Mouse (Mus musculus) midbrain, embryonic 13.5 days (tissue): Measurements from ENCODE around the gene Prnd. TPM values are rescaled to one million over a fixed set of nuclear protein-coding genes. Genes with fewer than 3 reads are reported as not detected.

ENCODE experiments used
- ATAC-seq: fragments of 200-750 bp; cut with Nextera tagmentation; 2 replicates; pipeline ENCODE4 v1.8.0; 2017; ENCODE audit warnings: mild to moderate bottlenecking, moderate TSS enrichment, moderate library complexity
- H3K27ac ChIP-seq: fragments of 300-500 bp; sonication (generic); 2 replicates; pipeline ENCODE4 v1.5.1; 2015; ENCODE audit warnings: inconsistent platforms, mild to moderate bottlenecking, moderate library complexity
- H3K27me3 ChIP-seq: fragments of 300-500 bp; sonication (generic); 2 replicates; pipeline ENCODE4 v1.6.1; 2015; ENCODE audit warnings: mild to moderate bottlenecking, inconsistent platforms
- H3K36me3 ChIP-seq: fragments of 300-500 bp; sonication (generic); 2 replicates; pipeline ENCODE4 v1.6.1; 2015; ENCODE audit warnings: mild to moderate bottlenecking, inconsistent platforms
- H3K4me1 ChIP-seq: fragments of 300-500 bp; sonication (generic); replicated peaks from 2 replicates; pipeline ENCODE4 v1.6.1; 2015; ENCODE audit warnings: inconsistent platforms
- H3K4me2 ChIP-seq: fragments of 300-500 bp; sonication (generic); replicated peaks from 2 replicates; pipeline ENCODE4 v1.6.1; 2015; ENCODE audit warnings: moderate library complexity, mild to moderate bottlenecking, inconsistent platforms
- H3K4me3 ChIP-seq: fragments of 300-500 bp; sonication (generic); replicated peaks from 2 replicates; pipeline ENCODE4 v1.5.1; 2015; ENCODE audit warnings: mild to moderate bottlenecking, inconsistent platforms
- H3K9ac ChIP-seq: fragments of 300-500 bp; sonication (generic); replicated peaks from 2 replicates; pipeline ENCODE4 v1.6.1; 2015; ENCODE audit warnings: mild to moderate bottlenecking, inconsistent platforms
- H3K9me3 ChIP-seq: fragments of 300-500 bp; sonication (generic); 2 replicates; pipeline ENCODE4 v1.6.1; 2016; ENCODE audit warnings: mild to moderate bottlenecking, inconsistent platforms
- WGBS: fragments of 180-500 bp; shearing (Covaris S2); methylation state at CpG from one replicate; pipeline ENCODE4 v1.1.7; 2015; 5-methylcytosine and 5-hydroxymethylcytosine counted together
- polyA plus RNA-seq: library from polyadenylated mRNA; unstranded; fragments of >200 nt; fragmentation: Nextera tagmentation; extraction: Ambion mirVana; gene quantifications from 2 replicates; pipeline ENCODE4 v1.2.1, GENCODE M21; 2015

The Prnd gene
- polyA plus RNA-seq, 1 experiment from 2014 or later, result 9.2 TPM

DNA sequence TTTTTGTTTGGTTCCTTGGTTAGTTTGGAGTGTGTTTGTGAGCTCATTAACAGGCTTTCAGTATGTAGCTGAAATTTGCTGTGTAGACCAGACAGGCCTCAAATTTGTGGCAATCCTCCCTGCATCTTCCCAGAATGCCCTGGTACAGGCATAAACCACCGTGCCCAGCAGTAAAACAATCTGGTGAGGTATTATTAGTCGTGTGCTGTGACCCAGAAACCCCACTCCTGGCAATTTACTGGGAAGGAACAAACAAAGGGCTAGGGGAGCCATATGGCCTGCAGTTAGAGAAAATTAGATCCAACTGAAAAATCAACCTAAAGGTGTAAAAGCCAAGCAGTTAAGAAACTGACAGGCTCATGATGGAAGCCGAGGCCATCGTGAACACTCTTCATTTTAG is 39.3 kb upstream of the Prnd start:
- Histone ChIP-seq H3K9me3 (no peaks in the 10 kb centered on the region), H3K27me3 (no peaks in the 10 kb centered on the region), H3K27ac (0 out of 2 replicates have a peak overlapping the region, but pooled peaks have one; percentile 9), H3K4me1 (peaks cover 35% of the 10 kb centered on the region), H3K4me3 (peak overlapping the region; percentile 60), H3K4me2 (peak overlapping the region; percentile 62), H3K9ac (peak overlapping the region; percentile 77; the same call in 1 of the 2 replicates), H3K36me3 (peaks cover 2% of the 10 kb centered on the region)
- 37% methylated on average over 4 of the region's 4 CpGs for WGBS
- no peak for ATAC-seq

DNA sequence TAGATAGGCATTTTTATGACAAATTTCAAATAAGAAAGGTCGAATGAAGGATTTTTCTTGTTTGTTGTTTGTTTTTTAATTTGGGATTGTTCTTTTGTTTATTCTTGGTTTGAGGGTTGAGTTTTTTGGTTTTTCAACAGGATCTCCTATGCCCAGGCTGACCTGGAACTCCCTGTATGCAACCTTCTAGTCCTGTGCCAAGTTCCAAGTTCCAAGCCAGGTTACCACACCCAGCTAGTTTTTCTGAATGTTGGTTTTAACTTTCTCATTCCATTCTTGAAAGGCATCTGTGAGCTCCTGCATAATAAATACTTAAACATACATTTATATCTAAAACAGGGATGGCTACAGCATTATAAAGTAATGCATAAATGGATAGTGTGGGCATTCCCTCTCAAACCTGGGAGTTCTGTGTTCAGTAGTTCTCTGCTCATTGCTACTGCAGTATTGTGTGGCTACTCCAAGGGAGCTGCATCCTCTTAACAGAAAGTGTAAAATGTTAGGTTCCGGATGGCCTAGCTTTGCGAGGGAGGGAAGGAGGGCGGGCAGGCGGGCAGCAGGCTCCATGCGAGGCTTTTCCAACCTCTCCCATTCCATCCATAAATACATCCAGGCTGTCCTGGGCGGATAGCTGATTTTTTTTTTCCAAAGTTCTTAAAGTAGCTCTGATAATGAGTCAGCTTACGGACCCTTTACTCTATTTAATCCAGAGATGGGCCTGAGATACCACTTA is 38.0 kb upstream of the Prnd start:
- Histone ChIP-seq H3K9ac (no peak overlapping the region), H3K27ac (no peak overlapping the region), H3K27me3 (no peaks in the 10 kb centered on the region), H3K4me2 (peak overlapping the region; percentile 62; the same call in 1 of the 2 replicates), H3K4me1 (peaks cover 35% of the 10 kb centered on the region), H3K9me3 (no peaks in the 10 kb centered on the region), H3K4me3 (no peak overlapping the region), H3K36me3 (peaks cover 10% of the 10 kb centered on the region)
- no peak for ATAC-seq
- 80% methylated on average over 8 of the region's 8 CpGs for WGBS

DNA sequence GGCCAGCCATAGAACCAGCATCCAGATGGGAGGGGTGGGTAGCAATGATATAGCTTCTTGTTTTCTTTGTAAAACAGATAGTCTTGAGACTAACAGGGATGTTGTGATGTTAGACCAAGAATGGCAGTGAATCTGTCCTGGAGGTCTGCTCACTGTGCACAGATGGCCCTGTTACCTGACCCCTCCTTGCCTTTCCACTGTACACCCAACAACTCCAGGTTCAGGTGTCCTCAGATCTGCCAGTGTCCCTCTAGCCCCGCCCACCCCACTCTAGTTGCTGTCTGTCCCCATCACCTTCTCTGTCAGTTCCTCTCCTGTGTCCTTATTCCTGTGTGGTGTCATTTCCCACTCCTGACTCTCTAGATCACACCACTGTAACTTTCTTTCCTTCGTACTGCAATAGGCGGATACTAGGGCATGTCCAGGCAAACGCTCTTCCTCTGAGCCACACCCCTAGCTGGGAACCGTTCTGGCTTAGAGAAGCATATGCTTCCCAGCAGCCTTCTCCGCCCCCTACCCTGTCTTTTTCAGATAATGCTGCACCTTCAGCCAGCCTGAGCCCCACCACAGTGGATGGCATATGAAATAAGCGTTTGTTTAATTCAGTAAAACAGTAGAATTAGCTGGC is 18.3 kb upstream of the Prnd start:
- Histone ChIP-seq H3K27ac (no peak overlapping the region), H3K9me3 (no peaks in the 10 kb centered on the region), H3K36me3 (peaks cover 15% of the 10 kb centered on the region), H3K9ac (no peak overlapping the region), H3K4me2 (no peak overlapping the region), H3K4me1 (peaks cover 11% of the 10 kb centered on the region), H3K4me3 (no peak overlapping the region), H3K27me3 (no peaks in the 10 kb centered on the region)
- peak; percentile 40; the same call in 1 of the 2 replicates for ATAC-seq
- WGBS, result 78% methylated on average over 7 of the region's 7 CpGs

DNA sequence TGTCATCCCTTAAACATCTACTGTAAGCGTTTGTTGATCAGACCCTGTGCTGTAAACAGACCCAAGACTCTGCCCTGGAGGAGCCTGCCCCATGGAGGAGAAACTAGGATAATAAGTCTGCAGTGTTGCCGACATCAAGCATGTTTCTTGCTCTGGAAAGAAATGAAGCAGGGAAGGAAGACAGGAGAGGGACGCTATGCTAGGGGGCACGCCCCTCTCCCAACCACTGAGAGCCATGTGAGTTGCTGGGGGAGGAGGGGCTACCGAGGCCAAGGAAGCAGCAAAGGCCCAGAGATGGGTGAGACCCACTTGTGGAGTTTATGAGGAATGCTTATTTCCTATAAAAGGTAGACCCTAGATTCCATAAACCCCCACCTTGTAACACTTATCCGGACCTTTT is 17.6 kb upstream of the Prnd start:
- WGBS, result 34% methylated on average over 6 of the region's 6 CpGs
- Histone ChIP-seq H3K4me3 (no peak overlapping the region), H3K9me3 (no peaks in the 10 kb centered on the region), H3K36me3 (peaks cover 16% of the 10 kb centered on the region), H3K27me3 (no peaks in the 10 kb centered on the region), H3K27ac (no peak overlapping the region), H3K4me1 (peaks cover 11% of the 10 kb centered on the region), H3K4me2 (no peak overlapping the region), H3K9ac (no peak overlapping the region)
- ATAC-seq, result no peak

DNA sequence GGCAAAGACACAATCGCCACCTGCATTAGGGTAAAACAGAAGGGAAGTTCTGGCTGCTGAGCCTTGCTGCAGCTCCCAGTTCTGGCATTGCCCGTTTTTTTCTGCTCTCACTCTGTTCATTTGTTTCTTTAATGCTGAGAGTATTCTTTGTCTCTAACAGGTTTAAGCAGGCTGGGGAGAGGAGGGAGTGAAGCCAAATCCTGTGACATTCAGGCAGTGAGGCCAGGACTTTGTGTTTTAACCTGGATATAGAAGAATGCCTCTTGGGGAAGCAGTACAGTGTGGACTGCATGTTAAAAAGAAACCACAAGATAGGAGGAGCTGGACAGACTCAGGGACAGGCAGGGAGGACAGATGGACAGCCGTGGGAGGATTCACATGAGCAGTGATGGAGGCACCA is 17.1 kb upstream of the Prnd start:
- ATAC-seq, result no peak
- Histone ChIP-seq H3K36me3 (peaks cover 19% of the 10 kb centered on the region), H3K4me1 (peaks cover 11% of the 10 kb centered on the region), H3K4me2 (no peak overlapping the region), H3K4me3 (no peak overlapping the region), H3K27me3 (no peaks in the 10 kb centered on the region), H3K9me3 (no peaks in the 10 kb centered on the region), H3K9ac (no peak overlapping the region), H3K27ac (no peak overlapping the region)
- 47% methylated on average over 3 of the region's 3 CpGs for WGBS

DNA sequence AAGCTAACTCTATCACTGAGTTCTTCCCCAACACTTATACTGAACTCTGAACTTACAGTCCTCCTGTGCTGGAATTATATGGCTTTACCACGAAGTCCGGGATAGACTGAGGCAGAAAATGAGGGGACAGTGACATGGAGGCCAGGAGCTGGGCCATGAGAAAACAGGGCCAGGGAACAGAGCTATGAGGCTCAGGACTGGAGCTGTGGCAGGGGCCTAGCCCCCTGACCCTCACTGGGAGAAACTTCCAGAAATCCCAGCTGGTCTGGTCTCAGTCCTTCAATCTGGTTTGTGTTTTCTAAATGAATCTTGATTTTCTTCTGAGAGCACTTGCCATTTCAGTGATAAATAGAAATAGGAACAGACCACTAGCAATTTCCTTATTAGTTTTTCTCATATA is 16.4 kb upstream of the Prnd start:
- Histone ChIP-seq H3K9ac (no peak overlapping the region), H3K27ac (no peak overlapping the region), H3K27me3 (no peaks in the 10 kb centered on the region), H3K9me3 (no peaks in the 10 kb centered on the region), H3K4me1 (peaks cover 11% of the 10 kb centered on the region), H3K4me2 (no peak overlapping the region), H3K4me3 (no peak overlapping the region), H3K36me3 (peaks cover 19% of the 10 kb centered on the region)
- 92% methylated on average over 2 of the region's 2 CpGs for WGBS
- ATAC-seq, result no peak

DNA sequence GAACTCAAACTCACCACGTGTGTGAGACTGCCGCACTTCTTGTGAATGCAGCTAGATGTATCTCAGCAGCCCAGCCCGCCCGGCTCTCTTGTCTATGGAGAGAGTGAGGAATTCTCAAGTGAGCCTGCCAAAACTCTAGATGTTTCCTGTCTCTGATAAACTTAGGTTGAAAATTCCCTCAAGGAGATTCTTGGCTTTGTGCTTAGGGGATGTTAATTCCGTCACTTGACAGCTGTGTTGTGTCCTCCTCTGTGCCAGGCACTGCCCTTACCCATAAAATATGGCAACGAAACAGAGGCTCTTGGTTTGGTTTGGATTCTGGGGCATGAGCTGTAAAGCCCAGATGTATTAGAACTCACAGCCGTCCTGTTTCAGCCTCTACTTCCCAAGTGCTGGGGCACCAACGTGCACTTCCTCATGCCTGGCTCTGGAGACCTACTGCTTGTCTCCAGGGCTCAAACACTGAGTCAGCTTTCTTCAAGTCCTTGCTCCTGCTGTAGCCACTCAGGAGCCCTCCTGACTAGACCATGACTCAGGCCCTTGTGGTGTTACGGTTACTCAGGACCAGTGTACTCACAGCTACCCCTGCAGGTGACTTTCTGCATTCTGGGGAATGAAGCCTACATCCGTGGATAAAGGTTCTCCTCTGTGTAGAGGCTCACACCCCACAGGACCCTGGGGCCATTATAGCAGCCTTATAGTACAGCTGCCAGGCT is 15.1 kb upstream of the Prnd start:
- no peak overlapping the region for H3K4me3 ChIP-seq
- no peak overlapping the region for H3K4me2 ChIP-seq
- no peak for ATAC-seq
- H3K27me3 ChIP-seq, result no peaks in the 10 kb centered on the region
- H3K9ac ChIP-seq, result no peak overlapping the region
- peaks cover 11% of the 10 kb centered on the region for H3K4me1 ChIP-seq
- no peak overlapping the region for H3K27ac ChIP-seq
- peaks cover 19% of the 10 kb centered on the region for H3K36me3 ChIP-seq
- 86% methylated on average over 10 of the region's 10 CpGs for WGBS
- no peaks in the 10 kb centered on the region for H3K9me3 ChIP-seq

DNA sequence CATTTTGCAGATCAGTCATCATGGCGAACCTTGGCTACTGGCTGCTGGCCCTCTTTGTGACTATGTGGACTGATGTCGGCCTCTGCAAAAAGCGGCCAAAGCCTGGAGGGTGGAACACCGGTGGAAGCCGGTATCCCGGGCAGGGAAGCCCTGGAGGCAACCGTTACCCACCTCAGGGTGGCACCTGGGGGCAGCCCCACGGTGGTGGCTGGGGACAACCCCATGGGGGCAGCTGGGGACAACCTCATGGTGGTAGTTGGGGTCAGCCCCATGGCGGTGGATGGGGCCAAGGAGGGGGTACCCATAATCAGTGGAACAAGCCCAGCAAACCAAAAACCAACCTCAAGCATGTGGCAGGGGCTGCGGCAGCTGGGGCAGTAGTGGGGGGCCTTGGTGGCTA is 14.3 kb upstream of the Prnd start:
- Histone ChIP-seq H3K4me1 (peaks cover 11% of the 10 kb centered on the region), H3K4me3 (no peak overlapping the region), H3K9me3 (no peaks in the 10 kb centered on the region), H3K27me3 (no peaks in the 10 kb centered on the region), H3K36me3 (peaks cover 19% of the 10 kb centered on the region), H3K27ac (no peak overlapping the region), H3K9ac (no peak overlapping the region), H3K4me2 (no peak overlapping the region)
- 97% methylated on average over 10 of the region's 10 CpGs for WGBS
- ATAC-seq, result no peak

DNA sequence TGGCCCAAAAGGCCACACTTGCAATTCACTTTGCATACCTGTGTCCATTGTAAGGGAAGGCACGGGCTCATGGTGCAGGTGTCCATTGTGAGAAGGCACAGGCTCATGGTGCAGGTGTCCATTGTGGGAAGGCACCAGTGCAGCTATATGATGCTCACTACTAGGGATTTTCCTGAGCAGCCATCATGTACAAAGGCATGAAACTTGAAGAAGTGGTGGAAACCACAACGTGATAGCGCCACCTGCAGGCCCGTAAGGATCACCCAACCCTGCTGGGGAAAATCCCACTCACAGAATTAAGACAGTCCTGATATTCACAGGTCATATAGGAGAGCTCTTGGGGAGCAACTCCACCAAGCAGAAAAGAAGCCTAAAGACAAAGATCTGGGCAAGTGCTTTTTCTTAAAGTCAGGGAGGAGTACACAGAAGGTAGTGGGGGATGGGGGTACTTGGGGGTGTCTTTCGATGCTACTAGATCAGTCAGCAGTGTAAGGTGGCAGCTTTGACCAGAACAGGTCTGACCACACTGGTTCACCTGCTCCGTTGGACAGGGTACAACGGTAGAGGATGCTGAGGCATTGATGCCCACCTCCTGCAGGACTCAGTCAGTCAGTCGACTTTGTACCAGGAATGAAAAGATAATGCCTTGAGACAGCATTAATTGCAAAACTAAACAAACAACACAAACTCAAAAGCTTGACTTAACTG is 11.1 kb upstream of the Prnd start:
- Histone ChIP-seq H3K27ac (no peak overlapping the region), H3K36me3 (peaks cover 19% of the 10 kb centered on the region), H3K9ac (no peak overlapping the region), H3K4me2 (no peak overlapping the region), H3K4me1 (no peaks in the 10 kb centered on the region), H3K4me3 (no peak overlapping the region), H3K27me3 (no peaks in the 10 kb centered on the region), H3K9me3 (no peaks in the 10 kb centered on the region)
- ATAC-seq, result peak; percentile 73
- WGBS, result 45% methylated on average over 8 of the region's 8 CpGs

DNA sequence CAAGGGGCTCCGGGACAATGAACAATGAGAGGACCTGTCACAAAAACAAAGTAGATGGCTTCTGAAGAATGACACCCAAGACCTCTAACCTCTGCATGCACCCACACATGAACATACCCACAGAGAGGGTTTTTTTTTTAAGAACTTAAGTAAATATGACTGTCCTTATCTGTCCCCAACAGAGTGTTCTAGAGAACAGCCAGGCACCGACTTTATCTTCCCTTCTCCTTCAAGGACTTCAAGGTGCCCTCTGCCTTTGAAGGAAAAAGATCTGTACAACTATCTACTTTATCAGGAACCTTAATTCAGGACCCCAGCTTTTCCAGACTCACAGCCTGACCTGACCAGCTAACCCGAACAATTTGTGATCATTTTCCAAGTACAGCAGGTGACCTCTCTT is 10.2 kb upstream of the Prnd start:
- peaks cover 19% of the 10 kb centered on the region for H3K36me3 ChIP-seq

DNA sequence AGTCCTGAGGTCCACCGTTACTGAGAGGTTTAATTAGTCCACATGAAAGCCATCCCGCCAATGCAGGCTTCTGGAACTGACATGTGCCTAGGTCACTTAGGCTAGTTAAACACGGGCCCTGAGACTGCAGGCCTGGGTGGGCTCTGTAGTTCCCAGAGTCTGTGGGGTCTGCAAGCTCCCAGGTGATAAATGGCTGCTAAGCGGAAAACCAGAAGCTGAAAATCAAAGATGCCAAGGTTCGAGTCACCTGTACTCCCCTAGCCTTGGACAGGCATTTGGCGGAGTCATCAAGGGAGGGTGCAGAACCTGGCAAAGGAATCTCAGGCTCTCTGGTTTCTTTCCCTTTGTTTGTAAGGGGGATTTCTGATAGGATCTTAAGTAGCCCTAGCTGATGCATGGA is 9.2 kb upstream of the Prnd start:
- H3K9me3 ChIP-seq, result no peaks in the 10 kb centered on the region
- ATAC-seq, result no peak
- H3K4me3 ChIP-seq, result no peak overlapping the region
- no peak overlapping the region for H3K27ac ChIP-seq
- H3K9ac ChIP-seq, result no peak overlapping the region
- no peaks in the 10 kb centered on the region for H3K27me3 ChIP-seq
- no peak overlapping the region for H3K4me2 ChIP-seq
- H3K36me3 ChIP-seq, result peaks cover 13% of the 10 kb centered on the region
- 85% methylated on average over 6 of the region's 6 CpGs for WGBS
- H3K4me1 ChIP-seq, result no peaks in the 10 kb centered on the region

More for the DNA sequence above, 10.2 kb upstream of the Prnd start:
- ATAC-seq, result no peak
- H3K4me2 ChIP-seq, result no peak overlapping the region
- H3K27ac ChIP-seq, result no peak overlapping the region
- H3K9me3 ChIP-seq, result no peaks in the 10 kb centered on the region
- H3K9ac ChIP-seq, result no peak overlapping the region
- 83% methylated on average over 3 of the region's 3 CpGs for WGBS
- H3K4me1 ChIP-seq, result no peaks in the 10 kb centered on the region
- no peaks in the 10 kb centered on the region for H3K27me3 ChIP-seq
- H3K4me3 ChIP-seq, result no peak overlapping the region

DNA sequence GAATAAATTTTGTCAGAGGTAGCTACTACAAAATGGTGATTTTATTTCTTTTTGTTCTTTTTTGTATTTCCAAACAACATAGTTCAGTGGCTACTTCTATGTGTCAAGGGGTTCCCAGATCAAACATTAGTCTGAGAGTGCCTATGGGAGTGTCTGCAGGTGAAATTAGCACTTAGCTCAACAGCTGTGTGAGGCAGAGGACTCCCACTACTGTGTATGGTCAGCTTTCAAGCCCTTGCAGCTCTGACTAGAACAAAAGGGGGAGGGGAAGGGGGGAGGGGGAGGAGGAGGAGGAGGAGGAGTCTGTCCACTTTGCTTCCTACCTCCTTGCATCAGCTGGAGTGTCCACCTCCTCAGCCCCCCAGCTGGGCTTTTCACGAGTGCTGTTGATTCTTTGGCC is 6.3 kb upstream of the Prnd start:
- Histone ChIP-seq H3K36me3 (no peaks in the 10 kb centered on the region), H3K27ac (no peak overlapping the region), H3K27me3 (no peaks in the 10 kb centered on the region), H3K4me2 (no peak overlapping the region), H3K4me1 (no peaks in the 10 kb centered on the region), H3K9ac (no peak overlapping the region), H3K4me3 (no peak overlapping the region), H3K9me3 (no peaks in the 10 kb centered on the region)
- ATAC-seq, result no peak
- 9% methylated on average over 1 of the region's 1 CpGs for WGBS
